Mouse (Mus musculus) midbrain, postnatal 0 days (tissue): ENCODE measurements at regions not wholly inside any gene's neighbourhood (a gene's known extent, or its start where the extent isn't known, plus 50 kb on each side); places are given as distances from the start of the nearest gene placed in this dataset.

ENCODE experiments used
- ATAC-seq: fragments of 200-750 bp; cut with Nextera tagmentation; 2 replicates; pipeline ENCODE4 v1.8.0; 2017; ENCODE audit warnings: moderate number of reproducible peaks, mild to moderate bottlenecking, moderate TSS enrichment, moderate library complexity; ENCODE audit not compliant: low FRiP score
- DNase-seq: peaks from one replicate; pipeline ENCODE4 v3.0.0-alpha.2; 2015; ENCODE audit warnings: low spot score
- H3K27ac ChIP-seq: fragments of 300-500 bp; sonication (generic); 2 replicates; pipeline ENCODE4 v1.5.1; 2014; ENCODE audit warnings: low read depth, mild to moderate bottlenecking, low read length, mixed read lengths
- H3K27me3 ChIP-seq: fragments of 300-500 bp; sonication (generic); 2 replicates; pipeline ENCODE4 v1.6.1; 2014; ENCODE audit warnings: low read length, control low read depth, mixed read lengths; ENCODE audit not compliant: insufficient read depth
- H3K36me3 ChIP-seq: fragments of 300-500 bp; sonication (generic); 2 replicates; pipeline ENCODE4 v1.6.1; 2014; ENCODE audit warnings: low read length, control low read depth, mixed read lengths; ENCODE audit not compliant: insufficient read depth
- H3K4me1 ChIP-seq: fragments of 300-500 bp; sonication (generic); 2 replicates; pipeline ENCODE4 v1.6.1; 2014; ENCODE audit warnings: mild to moderate bottlenecking, control low read depth, antibody characterized with exemption, low read length, mixed read lengths; ENCODE audit not compliant: insufficient read depth
- H3K4me2 ChIP-seq: fragments of 300-500 bp; sonication (generic); 2 replicates; pipeline ENCODE4 v1.6.1; 2014; ENCODE audit warnings: low read depth, mild to moderate bottlenecking, low read length, mixed read lengths; ENCODE audit not compliant: poor library complexity, severe bottlenecking
- H3K4me3 ChIP-seq: fragments of 300-500 bp; sonication (generic); 2 replicates; pipeline ENCODE4 v1.5.1; 2014; ENCODE audit warnings: low read depth, mild to moderate bottlenecking, low read length, moderate library complexity
- H3K9ac ChIP-seq: fragments of 300-500 bp; sonication (generic); replicated peaks from 2 replicates; pipeline ENCODE4 v1.6.1; 2014; ENCODE audit warnings: mild to moderate bottlenecking, low read length, moderate library complexity, mixed read lengths; ENCODE audit not compliant: poor library complexity, severe bottlenecking
- H3K9me3 ChIP-seq: fragments of 300-500 bp; sonication (generic); 2 replicates; pipeline ENCODE4 v1.6.1; 2016; ENCODE audit warnings: low read length, control low read depth
- CTCF ChIP-seq: IDR thresholded peaks from 2 replicates; pipeline ENCODE4 v1.5.1; 2016; ENCODE audit warnings: antibody characterized with exemption, mild to moderate bottlenecking
- WGBS: fragments of 180-500 bp; shearing (Covaris S2); extraction: QIAGEN DNeasy Blood & Tissue Kit; methylation state at CpG from one replicate; pipeline ENCODE4 v1.1.7; 2014; 5-methylcytosine and 5-hydroxymethylcytosine counted together

DNA sequence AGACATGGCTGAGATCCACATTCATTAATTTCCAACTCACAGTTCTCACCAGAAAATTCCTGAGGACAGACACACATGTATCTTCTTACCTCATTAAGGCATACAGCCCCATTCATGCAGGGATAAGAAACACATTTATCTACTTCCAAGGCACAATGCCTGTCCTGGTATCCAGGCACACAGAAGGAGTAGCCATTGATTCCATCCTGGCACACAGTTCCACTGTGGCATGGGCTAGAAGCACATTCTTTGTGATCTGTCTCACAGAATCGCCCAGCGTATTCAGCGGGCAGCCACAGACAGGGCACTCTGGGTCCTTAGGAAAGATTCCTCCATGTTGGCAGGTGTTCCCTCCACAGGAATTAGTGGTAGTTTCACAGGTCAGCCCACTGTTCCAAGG, 167.2 kb upstream of the Adgrb3 start:
- no peak for ATAC-seq
- WGBS, result 88% methylated on average over 3 of the region's 3 CpGs

More for the DNA sequence above, 167.2 kb upstream of the Adgrb3 start:
- Histone ChIP-seq H3K27ac (no peak overlapping the region), H3K4me3 (no peak overlapping the region), H3K4me1 (no peaks in the 10 kb centered on the region), H3K4me2 (no peak overlapping the region), H3K9ac (no peak overlapping the region), H3K9me3 (no peaks in the 10 kb centered on the region), H3K27me3 (no peaks in the 10 kb centered on the region), H3K36me3 (no peaks in the 10 kb centered on the region)
- TF ChIP-seq CTCF, result no peak
- peak; percentile 14 for DNase-seq
